Mouse (Mus musculus) kidney, postnatal 0 days (tissue): ENCODE data around the gene Lacc1. TPM values are rescaled to one million over a fixed set of nuclear protein-coding genes. Genes with fewer than 3 reads are reported as not detected.

Experiments used
- ATAC-seq: fragments of 200-750 bp; cut with Nextera tagmentation; replicated peaks from 2 replicates; pipeline ENCODE4 v1.8.0; 2017; ENCODE audit warnings: low read depth, moderate number of reproducible peaks, moderate TSS enrichment, moderate library complexity; ENCODE audit not compliant: low FRiP score
- DNase-seq: peaks from one replicate; pipeline ENCODE4 v3.0.0-alpha.2; 2016; ENCODE audit warnings: low spot score
- H3K27ac ChIP-seq: fragments of 300-500 bp; sonication (generic); 2 replicates; pipeline ENCODE4 v1.5.1; 2014; ENCODE audit warnings: mild to moderate bottlenecking
- H3K27me3 ChIP-seq: fragments of 300-500 bp; sonication (generic); 2 replicates; pipeline ENCODE4 v1.6.1; 2014; ENCODE audit warnings: low read length, mixed read lengths; ENCODE audit not compliant: insufficient read depth
- H3K36me3 ChIP-seq: fragments of 300-500 bp; sonication (generic); 2 replicates; pipeline ENCODE4 v1.6.1; 2014; ENCODE audit warnings: low read length, mixed read lengths; ENCODE audit not compliant: insufficient read depth
- H3K4me1 ChIP-seq: fragments of 300-500 bp; sonication (generic); replicated peaks from 2 replicates; pipeline ENCODE4 v1.6.1; 2014; ENCODE audit warnings: antibody characterized with exemption, low read length, mixed read lengths; ENCODE audit not compliant: insufficient read depth
- H3K4me2 ChIP-seq: fragments of 300-500 bp; sonication (generic); 2 replicates; pipeline ENCODE4 v1.6.1; 2014; ENCODE audit warnings: mild to moderate bottlenecking, low read length, moderate library complexity, mixed read lengths
- H3K4me3 ChIP-seq: fragments of 300-500 bp; sonication (generic); replicated peaks from 2 replicates; pipeline ENCODE4 v1.5.1; 2014; ENCODE audit warnings: low read depth, low read length
- H3K9ac ChIP-seq: fragments of 300-500 bp; sonication (generic); 2 replicates; pipeline ENCODE4 v1.6.1; 2014; ENCODE audit warnings: low read depth, low read length
- H3K9me3 ChIP-seq: fragments of 300-500 bp; sonication (generic); replicated peaks from 2 replicates; pipeline ENCODE4 v1.6.1; 2016; ENCODE audit warnings: low read length, inconsistent platforms, mixed read lengths
- CTCF ChIP-seq: IDR thresholded peaks from 2 replicates; pipeline ENCODE4 v1.5.1; 2016; ENCODE audit warnings: antibody characterized with exemption, low read depth, mild to moderate bottlenecking, moderate library complexity
- WGBS: fragments of 180-500 bp; shearing (Covaris S2); extraction: QIAGEN DNeasy Blood & Tissue Kit; methylation state at CpG from one replicate; pipeline ENCODE4 v1.1.7; 2014; 5-methylcytosine and 5-hydroxymethylcytosine counted together
- polyA plus RNA-seq: library from polyadenylated mRNA; unstranded; fragments of >200 nt; fragmentation: Nextera tagmentation; extraction: Ambion mirVana; gene quantifications from 2 replicates; pipeline ENCODE4 v1.2.1, GENCODE M21; 2015

Lacc1 gene
- polyA plus RNA-seq, 1 experiment from 2014 or later: 5.5 TPM

DNA sequence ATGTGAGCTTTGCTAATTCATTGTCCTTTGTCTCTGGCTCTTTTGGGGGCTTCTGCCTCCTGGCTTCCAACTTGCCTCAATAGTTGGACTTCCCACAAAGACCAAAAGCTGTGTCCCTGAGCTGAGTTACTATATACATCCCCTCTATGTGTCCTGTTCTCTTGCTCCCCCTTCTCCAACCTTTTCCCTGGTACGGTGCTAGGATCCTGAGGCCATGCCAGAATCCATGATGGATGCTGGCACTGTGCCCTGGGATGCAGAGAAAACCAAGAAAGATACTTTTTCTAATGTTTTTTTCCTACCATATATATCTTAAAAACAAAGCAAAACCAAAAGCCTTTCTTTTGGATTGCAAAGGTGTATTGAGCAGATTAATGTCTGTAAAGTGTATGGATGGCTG lies 54.9 kb downstream of the Lacc1 start:
- Histone ChIP-seq H3K4me2 (no peak overlapping the region), H3K27me3 (no peaks in the 10 kb centered on the region), H3K36me3 (no peaks in the 10 kb centered on the region), H3K4me3 (no peak overlapping the region), H3K9ac (no peak overlapping the region), H3K27ac (no peak overlapping the region), H3K9me3 (no peaks in the 10 kb centered on the region), H3K4me1 (no peaks in the 10 kb centered on the region)
- WGBS: 7% methylated on average over 1 of the region's 1 CpGs
- ATAC-seq (no peak), DNase-seq (no peak)
- no peak for TF ChIP-seq CTCF

DNA sequence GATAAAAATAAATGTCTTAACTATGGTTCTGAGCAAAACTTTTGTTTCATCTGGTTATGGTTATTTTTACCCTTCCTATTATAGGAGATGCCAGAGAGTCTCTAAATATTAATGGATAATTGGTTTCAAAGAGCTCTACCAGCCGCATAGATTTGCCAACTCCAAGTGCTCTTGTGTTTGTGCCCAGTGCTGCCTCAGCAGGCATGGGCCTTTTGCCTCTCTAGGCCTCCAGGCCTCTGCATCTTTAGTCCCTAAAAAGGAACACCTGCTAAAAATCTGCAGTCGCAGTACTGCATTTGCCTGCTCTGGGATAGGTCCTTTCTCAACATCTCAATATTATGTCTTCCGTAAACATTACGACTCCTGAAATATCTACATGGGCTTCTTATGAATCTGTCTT lies 55.5 kb downstream of the Lacc1 start:
- Histone ChIP-seq H3K27ac (no peak overlapping the region), H3K9ac (no peak overlapping the region), H3K4me3 (no peak overlapping the region), H3K27me3 (no peaks in the 10 kb centered on the region), H3K4me2 (no peak overlapping the region), H3K36me3 (no peaks in the 10 kb centered on the region), H3K9me3 (no peaks in the 10 kb centered on the region), H3K4me1 (no peaks in the 10 kb centered on the region)
- no peak for TF ChIP-seq CTCF
- ATAC-seq (no peak), DNase-seq (no peak)
- 94% methylated on average over 4 of the region's 4 CpGs for WGBS

DNA sequence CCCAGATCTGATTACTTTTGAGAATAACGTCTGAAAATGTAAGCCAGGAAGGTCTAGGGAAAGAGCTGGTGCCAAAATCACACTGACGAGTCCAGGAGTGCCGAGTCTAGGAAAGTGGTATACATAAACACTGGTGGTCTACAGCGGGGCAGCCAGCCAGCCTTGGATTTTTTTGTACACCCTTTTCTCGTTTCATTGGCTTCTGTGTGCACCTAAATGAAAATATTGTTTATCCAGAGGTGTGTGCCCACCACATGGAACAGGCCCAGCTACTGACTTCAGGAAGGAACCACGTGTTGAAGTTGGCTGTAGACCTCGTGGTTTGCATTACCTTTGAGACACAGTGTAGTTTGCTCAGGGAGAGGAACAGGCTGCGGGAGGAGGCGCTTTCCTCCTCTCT lies 57.1 kb downstream of the Lacc1 start:
- DNase-seq (no peak), ATAC-seq (no peak)
- Histone ChIP-seq H3K27me3 (no peaks in the 10 kb centered on the region), H3K4me3 (no peak overlapping the region), H3K4me1 (no peaks in the 10 kb centered on the region), H3K4me2 (no peak overlapping the region), H3K9ac (no peak overlapping the region), H3K36me3 (no peaks in the 10 kb centered on the region), H3K9me3 (no peaks in the 10 kb centered on the region), H3K27ac (no peak overlapping the region)
- no peak for TF ChIP-seq CTCF
- 48% methylated on average over 9 of the region's 9 CpGs for WGBS

Other genes starting within 250 kb of the Lacc1 start
- gene Ccdc122, start 132 bp downstream of the Lacc1 start, polyA plus RNA-seq: 2.3 and 2.6 TPM in 2 replicates
- gene Enox1, start 119.9 kb upstream of the Lacc1 start, polyA plus RNA-seq: 6.6 and 6.8 TPM in 2 replicates